Mouse (Mus musculus) mouse trophoblast stem cell (cell line): ENCODE data around the gene Gm4985.
"Not testable (repeated sequence)": the region's sequence is repeated elsewhere in the genome, so short reads cannot be mapped to it uniquely, and the experiment has no call there.

Source experiments
- in situ Hi-C, 2 experiments: fragments of 300-500 bp; cut with MseI, MboI; formaldehyde crosslinking; loops; 2 replicates in 1 of 2; 3 replicates in 1 of 2; pipeline ENCODE4 v1.15.1; 2025

Gene Gm4985

GRCm38 (mm10) chrX:23958834-23959233 lies at the start of gene Gm4985:
Gene Gm4985, minus strand, starts transcription at chrX:23958934.
- in situ Hi-C loops, result not testable (repeated sequence)

- in situ Hi-C loops, result no loop called here
Observed at GRCm38 (mm10) chrX:23954161-23954560, 4.6 kb downstream of the Gm4985 start.
